Mouse (Mus musculus): Measurements from ENCODE around the gene Zfp668.
"Not testable (repeated sequence)": the region's sequence is repeated elsewhere in the genome, so short reads cannot be mapped to it uniquely, and the experiment has no call there.

Gene Zfp668

DNA sequence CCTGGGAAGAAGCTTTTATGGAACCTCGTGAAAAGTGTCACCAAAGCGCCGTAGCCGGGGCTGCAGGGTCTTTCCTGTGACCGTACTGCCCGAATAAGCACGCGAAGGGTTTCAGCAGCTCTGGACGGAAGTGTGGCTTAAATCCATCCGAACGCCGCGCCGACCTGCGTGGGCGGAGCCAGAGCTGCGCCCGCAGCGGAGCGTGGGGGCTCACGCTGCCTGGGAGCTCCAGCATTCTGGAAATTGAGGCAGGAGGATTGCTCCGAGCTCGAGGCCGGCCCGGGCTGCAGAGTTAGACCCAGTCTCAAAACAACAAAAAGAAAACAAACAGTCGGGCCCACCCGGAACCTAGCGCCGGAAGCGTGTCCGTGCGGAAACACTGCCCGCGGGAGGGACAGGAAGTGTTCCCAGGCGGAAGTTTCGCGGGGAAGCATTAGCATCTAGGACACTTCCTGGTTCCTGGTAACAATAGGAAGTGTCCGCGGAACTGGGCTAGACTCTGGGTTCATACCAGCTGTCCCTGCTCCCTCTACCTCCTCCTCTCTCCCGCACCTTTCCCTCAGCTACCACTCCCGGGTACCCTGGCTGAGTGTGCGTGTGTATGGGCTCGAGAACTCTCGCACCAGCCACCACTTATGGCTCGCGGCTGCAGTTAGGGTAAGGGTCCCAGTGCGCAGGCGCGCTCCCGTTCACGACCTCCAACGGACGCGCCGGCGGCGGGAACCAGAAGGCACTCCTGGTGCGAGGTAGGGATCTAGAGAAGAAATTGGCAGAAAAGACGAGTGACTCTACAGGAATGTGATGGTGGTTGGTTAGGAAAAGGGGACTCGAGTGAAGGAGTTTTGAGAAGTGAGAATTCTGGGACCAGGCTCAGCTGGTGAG, at the start of gene Zfp668:
Gene Zfp668, minus strand, starts transcription at position 362 of the 882 bp plus-strand sequence.
- DNase-seq (ENCODE audit: low spot score in 2 of 2) = peak; percentile 82 to 84

GRCm38 (mm10) chr7:127926066-127926465, 49.4 kb upstream of the Zfp668 start:
- no peak for DNase-seq (ENCODE audit: low spot score in 2 of 2)

GRCm38 (mm10) chr7:127925252-127925651, 48.6 kb upstream of the Zfp668 start:
- no peak for DNase-seq (ENCODE audit: low spot score in 2 of 2)

GRCm38 (mm10) chr7:127923714-127924113, 47.1 kb upstream of the Zfp668 start:
- DNase-seq (ENCODE audit: low spot score in 2 of 2) = no peak

DNA sequence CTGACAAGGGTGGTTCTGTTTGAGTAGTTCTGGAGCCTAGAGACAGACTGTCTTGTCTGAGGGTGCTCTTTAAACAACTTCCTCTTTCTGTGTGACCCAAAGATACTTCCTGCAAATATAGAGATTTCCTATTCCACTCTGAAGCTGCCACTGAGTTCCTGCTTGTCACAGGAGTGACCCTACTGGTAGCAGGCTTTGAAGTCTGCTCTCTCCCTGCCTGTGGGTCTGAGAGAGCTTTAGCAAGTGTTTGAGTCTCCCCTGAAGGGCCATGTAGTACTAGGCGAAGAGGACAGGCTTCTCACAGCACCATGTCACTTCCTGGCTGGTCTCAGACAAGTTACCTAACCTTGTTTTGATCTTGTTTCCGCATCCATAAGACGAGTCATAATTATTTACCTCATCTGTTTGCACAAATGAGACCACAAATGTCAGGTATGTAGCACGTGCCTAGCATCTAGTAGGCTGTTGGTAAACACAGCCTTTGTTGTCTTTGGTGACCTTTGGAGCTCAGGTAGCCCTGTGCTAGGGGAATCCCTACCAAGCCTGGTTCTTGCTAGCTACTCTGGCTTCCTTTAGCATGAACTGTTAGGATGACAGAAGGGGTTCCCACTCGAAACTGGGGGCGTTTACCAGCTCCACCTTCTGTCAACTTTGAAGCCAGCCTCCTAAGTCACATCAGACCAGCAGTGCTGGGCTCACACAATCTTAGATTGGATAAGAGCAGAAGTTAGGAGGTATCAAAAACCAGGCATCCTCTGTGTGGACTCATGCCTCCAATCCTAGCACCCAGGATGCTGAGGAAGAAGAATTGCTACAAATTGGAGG, 46.0 kb upstream of the Zfp668 start:
- no peak for DNase-seq (ENCODE audit: low spot score in 2 of 2)

DNA sequence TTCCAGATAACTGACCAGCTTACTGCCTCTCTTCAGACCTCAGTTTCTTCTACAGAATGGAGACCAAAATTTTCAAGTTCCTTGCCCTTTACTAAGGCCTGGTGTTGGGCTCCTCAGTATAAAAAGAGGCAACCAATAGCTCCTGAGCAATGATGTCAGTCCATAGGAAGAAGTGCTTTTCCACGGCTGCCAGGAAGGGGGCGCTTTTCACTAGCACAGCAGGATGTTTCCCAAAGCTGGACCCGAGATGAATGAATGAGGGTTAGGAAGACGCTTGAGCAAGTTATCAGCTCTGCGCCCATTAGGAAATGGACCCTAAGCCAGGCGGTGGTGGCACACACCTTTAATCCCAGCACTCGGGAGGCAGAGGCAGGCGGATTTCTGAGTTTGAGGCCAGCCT, 44.9 kb upstream of the Zfp668 start:
- DNase-seq (ENCODE audit: low spot score in 2 of 2) = no peak

GRCm38 (mm10) chr7:127919290-127919689, 42.7 kb upstream of the Zfp668 start:
- no peak for DNase-seq (ENCODE audit: low spot score in 2 of 2)

- no peak for DNase-seq (ENCODE audit: low spot score in 2 of 2)
Measured at GRCm38 (mm10) chr7:127918203-127918602, 41.6 kb upstream of the Zfp668 start.

GRCm38 (mm10) chr7:127915293-127915692, 38.7 kb upstream of the Zfp668 start:
- no peak for DNase-seq (ENCODE audit: low spot score in 2 of 2)

GRCm38 (mm10) chr7:127912938-127913337, 36.3 kb upstream of the Zfp668 start:
- no peak for DNase-seq (ENCODE audit: low spot score in 2 of 2)

DNA sequence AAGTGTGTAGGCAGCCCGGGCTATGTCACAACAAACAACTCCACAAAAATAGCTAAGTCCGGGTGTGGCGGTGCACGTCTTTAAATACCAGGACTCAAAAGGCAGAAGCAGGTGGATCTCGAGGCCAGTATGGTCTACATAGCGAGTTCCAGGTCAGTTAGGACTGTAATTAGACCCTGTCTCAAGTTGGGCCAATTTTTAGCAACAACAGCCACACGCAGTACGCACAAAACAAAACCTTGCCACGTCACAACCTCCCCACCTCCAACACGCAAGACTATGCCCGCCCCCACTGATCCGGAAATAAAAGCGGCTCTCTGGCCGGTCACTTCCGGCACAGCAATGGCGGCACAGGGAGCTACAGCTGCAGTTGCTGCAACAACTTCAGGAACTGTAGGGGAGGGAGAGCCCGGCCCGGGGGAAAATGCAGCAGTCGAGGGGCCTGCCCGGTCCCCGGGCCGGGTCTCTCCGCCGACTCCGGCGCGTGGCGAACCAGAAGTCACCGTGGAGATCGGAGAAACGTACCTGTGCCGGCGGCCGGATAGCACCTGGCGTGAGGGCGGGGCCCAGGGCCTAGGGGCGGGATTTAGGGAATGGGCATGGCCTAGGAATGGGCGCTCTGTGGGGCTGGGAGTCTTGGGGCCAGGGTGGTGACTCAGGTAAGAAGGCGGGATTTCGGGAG, 35.7 kb upstream of the Zfp668 start, which contains the start of gene Kat8:
Gene Kat8, plus strand, starts transcription at position 327 of the 682 bp plus-strand sequence.
- DNase-seq (ENCODE audit: low spot score in 2 of 2) = peak; percentile 60 to 80

GRCm38 (mm10) chr7:127908656-127909055, 32.0 kb upstream of the Zfp668 start:
- DNase-seq (ENCODE audit: low spot score in 2 of 2) = no peak

DNA sequence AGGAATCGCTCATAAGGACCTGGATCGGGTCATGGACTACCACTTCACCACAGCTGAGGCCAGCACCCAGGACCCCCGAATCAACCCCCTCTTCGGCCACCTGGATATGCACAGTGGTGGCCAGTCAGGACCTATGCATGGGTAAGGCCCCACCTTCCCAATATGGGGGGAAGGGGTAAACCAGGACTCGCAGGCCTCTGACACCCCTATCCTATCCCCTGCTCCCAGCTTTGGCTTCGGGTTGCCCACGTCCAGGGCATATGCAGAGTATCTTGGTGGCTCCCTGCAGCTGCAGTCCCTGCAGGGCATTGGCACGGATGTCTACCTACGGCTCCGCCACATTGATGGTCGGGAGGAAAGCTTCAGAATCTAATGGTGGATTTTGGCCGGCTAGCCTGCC, 31.3 kb upstream of the Zfp668 start:
- DNase-seq (ENCODE audit: low spot score in 2 of 2) = no peak

DNA sequence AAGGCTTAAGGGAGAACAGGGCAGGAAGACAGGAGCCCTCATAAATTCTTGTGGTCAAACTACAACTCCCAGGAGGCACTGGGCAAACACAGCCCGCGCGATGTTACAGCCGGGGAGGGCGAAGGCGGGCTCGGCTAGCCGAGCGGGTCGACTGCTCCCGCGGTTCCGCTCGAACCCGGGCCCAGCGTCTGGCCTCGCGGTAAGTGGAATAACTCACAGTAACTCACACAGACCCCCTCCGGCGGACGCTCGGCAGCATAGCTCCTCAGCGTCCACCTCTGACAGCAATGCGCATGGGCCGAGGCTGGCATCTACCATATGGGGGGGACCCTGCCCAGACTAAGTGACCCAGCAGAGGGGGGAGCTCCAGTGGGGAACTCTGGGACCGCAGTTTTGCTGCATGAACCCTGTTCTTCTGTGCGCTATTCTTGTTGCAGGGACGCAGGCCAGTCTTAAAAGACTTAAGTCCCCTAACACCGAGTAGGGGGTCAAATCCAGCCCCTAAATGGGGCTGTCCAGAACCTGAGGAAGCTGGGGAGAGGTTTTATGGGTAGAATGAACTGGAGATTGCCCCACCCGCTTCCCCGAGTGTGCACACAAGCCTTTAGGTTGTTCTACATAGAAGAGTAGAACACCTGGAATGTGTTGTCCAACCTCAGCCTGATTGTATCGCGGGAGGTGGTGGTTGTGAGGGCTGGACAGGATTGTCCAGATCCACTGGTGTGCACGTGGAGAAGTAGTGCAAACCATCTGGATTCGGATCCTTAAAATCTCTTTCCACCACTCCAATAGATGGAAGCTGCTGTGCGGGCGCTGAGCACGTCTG, 27.6 kb upstream of the Zfp668 start, which contains the start of gene Bckdk:
Gene Bckdk, plus strand, starts transcription at position 112 of the 826 bp plus-strand sequence.
- DNase-seq (ENCODE audit: low spot score in 2 of 2) = peak; percentile 63 to 68

DNA sequence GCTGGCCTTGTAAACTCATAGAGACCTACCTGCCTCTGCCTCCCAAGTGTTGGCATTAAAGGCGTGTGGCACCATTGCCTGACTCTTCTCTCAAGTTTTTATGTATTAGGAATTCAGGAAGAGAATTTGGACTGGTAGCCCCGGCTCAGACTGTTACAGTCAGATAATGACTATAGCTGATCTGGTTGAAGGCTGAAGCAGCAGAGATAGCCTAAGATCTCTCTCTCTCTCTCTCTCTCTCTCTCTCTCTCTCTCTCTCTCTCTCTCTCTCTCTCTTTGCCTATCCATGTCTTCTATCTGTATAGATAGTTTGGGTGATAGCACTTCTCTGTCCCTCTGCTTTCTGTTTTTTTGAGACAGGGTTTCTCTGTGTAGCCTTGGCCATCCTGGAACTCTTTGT, 25.1 kb upstream of the Zfp668 start:
- DNase-seq (ENCODE audit: low spot score in 2 of 2) = no peak

- no peak for DNase-seq (ENCODE audit: low spot score in 2 of 2)
Measured at GRCm38 (mm10) chr7:127899997-127900396, 23.4 kb upstream of the Zfp668 start.

DNA sequence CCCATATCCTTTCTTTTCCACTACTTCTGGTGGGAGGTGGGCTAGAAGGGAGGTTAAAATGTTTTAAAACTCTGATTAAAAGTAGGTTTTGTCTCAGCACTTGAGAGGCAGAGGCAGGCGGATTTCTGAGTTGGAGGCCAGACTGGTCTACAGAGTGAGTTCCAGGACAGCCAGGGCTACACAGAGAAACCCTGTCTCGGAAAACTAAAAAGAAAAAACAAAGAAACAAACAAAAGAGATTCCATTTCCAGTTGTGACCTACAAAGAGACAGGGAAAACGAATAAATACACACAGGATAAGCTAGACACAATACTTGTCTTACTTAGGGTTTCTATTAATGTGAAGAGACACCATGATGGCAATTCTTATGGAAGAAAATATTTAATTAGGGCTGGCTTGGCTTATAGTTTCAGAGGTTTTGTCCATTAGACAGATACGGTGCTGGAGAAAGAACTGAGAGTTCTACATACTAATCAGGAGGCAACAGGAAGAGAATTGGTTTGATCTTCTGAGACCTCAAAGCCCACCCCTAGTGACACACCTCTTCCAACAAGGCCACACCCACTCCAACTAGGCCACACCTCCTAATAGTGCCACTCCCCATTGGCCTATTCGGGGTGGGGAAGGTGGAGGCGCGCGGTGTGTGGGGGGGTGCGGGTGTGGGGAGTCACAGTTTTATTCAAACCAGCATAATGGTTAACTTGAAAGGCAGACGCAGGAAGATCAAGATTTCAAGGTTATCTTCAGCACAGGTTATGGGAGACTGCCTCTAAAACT, 21.7 kb upstream of the Zfp668 start:
- DNase-seq (ENCODE audit: low spot score in 2 of 2) = no peak

DNA sequence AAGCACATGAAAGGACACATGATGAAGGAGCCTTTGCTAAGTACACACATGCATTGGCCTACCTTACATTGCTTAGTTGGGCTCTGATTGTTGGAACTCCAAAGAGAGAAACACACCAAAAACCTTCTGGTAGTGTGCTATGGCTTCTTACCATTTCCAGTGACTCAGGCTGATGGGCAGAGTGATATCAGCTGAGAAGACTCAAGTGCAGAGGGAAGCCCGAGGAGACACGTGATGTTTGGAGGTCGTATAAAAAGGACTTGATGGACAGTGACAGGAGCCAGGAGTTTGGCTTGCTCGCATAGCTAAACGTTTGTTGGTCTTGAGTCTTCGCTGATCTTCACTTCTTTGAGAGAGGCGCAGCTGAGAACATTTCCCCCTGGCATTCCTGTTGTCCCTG, 20.9 kb upstream of the Zfp668 start:
- DNase-seq (ENCODE audit: low spot score in 2 of 2) = no peak

DNA sequence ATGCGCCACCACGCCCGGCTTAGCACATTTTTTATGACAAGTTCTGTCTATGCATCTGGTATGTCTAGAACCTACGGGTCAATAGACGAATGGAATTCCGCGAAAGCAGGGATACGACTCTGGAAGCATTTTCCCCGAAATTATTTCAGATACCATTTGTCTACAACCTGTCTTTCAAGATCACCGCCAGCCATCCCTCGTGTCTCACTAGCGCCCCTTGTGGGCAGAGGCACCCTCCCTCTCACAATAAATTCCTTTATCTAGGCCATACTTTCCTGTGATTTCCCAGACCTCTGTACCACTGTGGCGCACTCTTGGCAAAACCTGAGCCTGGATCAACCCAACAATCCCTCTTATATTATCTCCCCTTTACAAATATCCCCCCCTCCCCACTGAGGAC, 19.8 kb upstream of the Zfp668 start:
- DNase-seq (ENCODE audit: low spot score in 2 of 2) = no peak

DNA sequence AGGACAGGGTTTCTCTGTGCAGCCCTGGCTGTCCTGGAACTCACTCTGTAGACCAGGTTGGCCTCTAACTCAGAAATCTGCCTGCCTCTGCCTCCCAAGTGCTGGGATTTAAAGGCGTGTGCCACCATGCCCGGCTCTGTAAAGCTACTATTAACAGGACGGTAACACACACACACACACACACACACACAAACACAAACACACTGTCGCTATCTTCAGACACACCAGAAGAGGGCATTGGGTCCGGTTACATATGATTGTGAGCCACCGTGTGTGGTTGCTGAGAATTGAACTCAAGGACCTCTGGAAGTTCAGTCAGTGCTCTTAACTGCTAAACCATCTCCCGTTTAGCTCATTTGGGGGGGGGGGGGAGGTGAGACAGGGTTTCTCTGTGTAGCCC, 19.3 kb upstream of the Zfp668 start:
- not testable (repeated sequence) for DNase-seq (ENCODE audit: low spot score in 2 of 2)
